Mouse (Mus musculus) G1E (cell line): ENCODE results near the gene Irf5. TPM values are rescaled to one million over a fixed set of nuclear protein-coding genes. Genes with fewer than 3 reads are reported as not detected.
A peak's percentile ranks its signal among the peaks of the same experiment; 100 is the strongest.

ENCODE experiments used
- ATAC-seq: 2 replicates; pipeline ENCODE4 v1.8.0; 2016; ENCODE audit warnings: mild to moderate bottlenecking; ENCODE audit not compliant: insufficient number of reproducible peaks, poor library complexity, low FRiP score, severe bottlenecking; ENCODE audit errors: extremely low read depth
- DNase-seq: peaks from one replicate; pipeline ENCODE4 v3.0.0; 2012; ENCODE audit warnings: low spot score
- H3K27me3 ChIP-seq: 2 replicates; pipeline ENCODE4 v1.6.1; 2012; ENCODE audit warnings: mild to moderate bottlenecking, low read length, inconsistent platforms; ENCODE audit not compliant: insufficient read depth
- H3K36me3 ChIP-seq: replicated peaks from 2 replicates; pipeline ENCODE3; 2012; ENCODE audit warnings: mild to moderate bottlenecking, inconsistent platforms
- H3K4me1 ChIP-seq: 2 replicates; pipeline ENCODE4 v1.6.1; 2012; ENCODE audit warnings: low read depth, low read length, inconsistent platforms, mixed read lengths; ENCODE audit not compliant: insufficient read depth
- H3K4me3 ChIP-seq: 2 replicates; pipeline ENCODE4 v1.5.1; 2012; ENCODE audit warnings: low read depth, mild to moderate bottlenecking, inconsistent platforms, low read length, moderate library complexity, mixed read lengths
- H3K9me3 ChIP-seq: replicated peaks from 2 replicates; pipeline ENCODE4 v1.6.1; 2012; ENCODE audit warnings: inconsistent platforms
- CTCF ChIP-seq: IDR thresholded peaks from 2 replicates; pipeline ENCODE4 v1.5.1; 2012; ENCODE audit warnings: low read depth, low read length, inconsistent platforms, mixed read lengths
- GATA1 ChIP-seq: IDR thresholded peaks from 2 replicates; pipeline ENCODE4 v1.6.1; 2012; ENCODE audit warnings: borderline replicate concordance, low read length, inconsistent platforms, mixed read lengths
- GATA2 ChIP-seq: IDR thresholded peaks from 2 replicates; pipeline ENCODE4 v1.6.1; 2012; ENCODE audit warnings: low read depth, low read length, inconsistent platforms, borderline replicate concordance
- POLR2AphosphoS5 ChIP-seq: IDR thresholded peaks from 2 replicates; pipeline ENCODE4 v1.6.1; 2012; ENCODE audit warnings: low read depth, low read length, inconsistent platforms; ENCODE audit not compliant: insufficient replicate concordance
- TAL1 ChIP-seq: conservative IDR thresholded peaks from 2 replicates; pipeline ENCODE4 v1.6.1; 2012; ENCODE audit warnings: low read depth, low read length, inconsistent platforms, mixed read lengths
- polyA plus RNA-seq: library from polyadenylated mRNA; stranded (reverse); fragments of >175 nt; gene quantifications from 2 replicates; pipeline ENCODE4 v1.2.3, GENCODE M21; 2012
- total RNA-seq, 2 experiments: library from RNA; stranded (forward) in 1 of 2; stranded (reverse) in 1 of 2; fragments of 200-1000 nt in 1 of 2; fragments of >200 nt in 1 of 2; fragmentation: Nextera tagmentation in 1 of 2; gene quantifications; 2 replicates each; pipeline ENCODE4 v1.2.3; 2014 to 2017

The Irf5 gene
- total RNA-seq (2014; fragmentation: Nextera tagmentation), result 3.3 and 3.8 TPM in 2 replicates
- 5.6 and 6.4 TPM in 2 replicates for total RNA-seq (2017)
- polyA plus RNA-seq, result 10.0 and 12.2 TPM in 2 replicates

- peaks cover 65% of the 10 kb centered on the region for H3K27me3 ChIP-seq
- ATAC-seq (no peak), DNase-seq (peak; percentile 36)
- H3K4me1 ChIP-seq, result peaks cover 53% of the 10 kb centered on the region
- H3K9me3 ChIP-seq, result peaks cover 2% of the 10 kb centered on the region; the same call in 1 of the 2 replicates
- peak within 1 kb of the TSS; percentile 68 for H3K4me3 ChIP-seq
- H3K36me3 ChIP-seq, result no peaks in the 10 kb centered on the region
- TF ChIP-seq GATA1 (no peak), TAL1 (no peak), POLR2AphosphoS5 (no peak), CTCF (no peak), GATA2 (no peak)
These were observed at the start of gene Irf5 for GRCm38 (mm10) chr6:29526281-29527251. Gene Irf5, plus strand, starts transcription at chr6:29526625.

GRCm38 (mm10) chr6:29482691-29483090 is 43.7 kb upstream of the Irf5 start:
- TF ChIP-seq GATA2, result no peak
- Histone ChIP-seq H3K27me3 (peaks cover 75% of the 10 kb centered on the region), H3K4me3 (no peak overlapping the region), H3K4me1 (peaks cover 24% of the 10 kb centered on the region), H3K36me3 (no peaks in the 10 kb centered on the region), H3K9me3 (no peaks in the 10 kb centered on the region)
- ATAC-seq, result no peak
- no peak for DNase-seq

GRCm38 (mm10) chr6:29484716-29485559 is 41.5 kb upstream of the Irf5 start:
- ATAC-seq (no peak), DNase-seq (peak; percentile 55)
- peaks cover 71% of the 10 kb centered on the region for H3K27me3 ChIP-seq
- no peaks in the 10 kb centered on the region for H3K36me3 ChIP-seq
- TF ChIP-seq GATA1, result no peak
- TF ChIP-seq CTCF, result peak; percentile 87
- TF ChIP-seq GATA2, result no peak
- TF ChIP-seq POLR2AphosphoS5, result no peak
- no peak for TF ChIP-seq TAL1
- H3K4me3 ChIP-seq, result peak overlapping the region; percentile 20; the same call in 1 of the 2 replicates
- H3K4me1 ChIP-seq, result peaks cover 24% of the 10 kb centered on the region
- H3K9me3 ChIP-seq, result no peaks in the 10 kb centered on the region

- ATAC-seq (no peak), DNase-seq (no peak)
- H3K36me3 ChIP-seq, result no peaks in the 10 kb centered on the region
- peaks cover 75% of the 10 kb centered on the region for H3K27me3 ChIP-seq
- no peak overlapping the region for H3K4me3 ChIP-seq
- peaks cover 24% of the 10 kb centered on the region for H3K4me1 ChIP-seq
- TF ChIP-seq GATA2 (no peak), TAL1 (no peak)
- no peaks in the 10 kb centered on the region for H3K9me3 ChIP-seq
These were observed 40.5 kb upstream of the Irf5 start for GRCm38 (mm10) chr6:29485951-29486350.

- TF ChIP-seq GATA1 (no peak), POLR2AphosphoS5 (no peak), GATA2 (no peak), TAL1 (no peak), CTCF (no peak)
- Histone ChIP-seq H3K4me3 (no peak overlapping the region), H3K27me3 (peaks cover 60% of the 10 kb centered on the region), H3K36me3 (no peaks in the 10 kb centered on the region), H3K4me1 (peaks cover 5% of the 10 kb centered on the region; the same call in 1 of the 2 replicates), H3K9me3 (no peaks in the 10 kb centered on the region)
- ATAC-seq (no peak), DNase-seq (no peak)
These were observed 32.3 kb upstream of the Irf5 start for GRCm38 (mm10) chr6:29494101-29494500.

- ATAC-seq (no peak), DNase-seq (no peak)
- H3K27me3 ChIP-seq, result peaks cover 46% of the 10 kb centered on the region
- H3K9me3 ChIP-seq, result no peaks in the 10 kb centered on the region
- peaks cover 16% of the 10 kb centered on the region for H3K4me1 ChIP-seq
- TF ChIP-seq GATA2, result no peak
- TF ChIP-seq CTCF, result no peak
- TF ChIP-seq POLR2AphosphoS5, result no peak
- TF ChIP-seq TAL1, result no peak
- no peak for TF ChIP-seq GATA1
- H3K4me3 ChIP-seq, result no peak overlapping the region
- no peaks in the 10 kb centered on the region for H3K36me3 ChIP-seq
These were observed 30.2 kb upstream of the Irf5 start for GRCm38 (mm10) chr6:29496270-29496669.
